Mouse (Mus musculus): Measurements from ENCODE around the gene Lfng.

- no peak for TF ChIP-seq POLR2A (IDR thresholded peaks at IDR 0.05; ENCODE audit: borderline replicate concordance, low read depth, low read length)
- no peak for TF ChIP-seq CTCF (IDR thresholded peaks at IDR 0.05; ENCODE audit: low read depth, low read length)
These were observed 26.3 kb downstream of the Lfng start for GRCm38 (mm10) chr5:140633432-140633831.
